Mouse (Mus musculus) stomach, embryonic 15.5 days (tissue): ENCODE results near the gene C130074G19Rik. TPM values are rescaled to one million over a fixed set of nuclear protein-coding genes. Genes with fewer than 3 reads are reported as not detected.

Experiments
- ATAC-seq: fragments of 200-750 bp; cut with Nextera tagmentation; 2 replicates; pipeline ENCODE4 v1.8.0; 2017; ENCODE audit warnings: low read depth, moderate number of reproducible peaks, moderate TSS enrichment; ENCODE audit not compliant: insufficient read depth, low FRiP score
- H3K27ac ChIP-seq: fragments of 300-500 bp; sonication (generic); 2 replicates; pipeline ENCODE4 v1.5.1; 2015; ENCODE audit warnings: mild to moderate bottlenecking, inconsistent platforms
- H3K27me3 ChIP-seq: fragments of 300-500 bp; sonication (generic); replicated peaks from 2 replicates; pipeline ENCODE4 v1.6.1; 2015; ENCODE audit warnings: inconsistent platforms
- H3K36me3 ChIP-seq: fragments of 300-500 bp; sonication (generic); 2 replicates; pipeline ENCODE4 v1.6.1; 2015; ENCODE audit warnings: inconsistent platforms
- H3K4me1 ChIP-seq: fragments of 300-500 bp; sonication (generic); 2 replicates; pipeline ENCODE4 v1.6.1; 2015; ENCODE audit warnings: inconsistent platforms
- H3K4me2 ChIP-seq: fragments of 300-500 bp; sonication (generic); 2 replicates; pipeline ENCODE4 v1.6.1; 2015; ENCODE audit warnings: mild to moderate bottlenecking, inconsistent platforms
- H3K4me3 ChIP-seq: fragments of 300-500 bp; sonication (generic); replicated peaks from 2 replicates; pipeline ENCODE4 v1.5.1; 2015; ENCODE audit warnings: inconsistent platforms
- H3K9ac ChIP-seq: fragments of 300-500 bp; sonication (generic); 2 replicates; pipeline ENCODE4 v1.6.1; 2015; ENCODE audit warnings: inconsistent platforms
- H3K9me3 ChIP-seq: fragments of 300-500 bp; sonication (generic); 2 replicates; pipeline ENCODE4 v1.6.1; 2016; ENCODE audit warnings: inconsistent platforms
- WGBS: fragments of 180-500 bp; shearing (Covaris S2); methylation state at CpG from one replicate; pipeline ENCODE4 v1.1.7; 2015; 5-methylcytosine and 5-hydroxymethylcytosine counted together
- polyA plus RNA-seq: library from polyadenylated mRNA; unstranded; fragments of >200 nt; fragmentation: Nextera tagmentation; extraction: Ambion mirVana; gene quantifications from 2 replicates; pipeline ENCODE4 v1.2.1, GENCODE M21; 2015

The C130074G19Rik gene
- polyA plus RNA-seq, 1 experiment from 2014 or later, result 2.5 TPM

DNA sequence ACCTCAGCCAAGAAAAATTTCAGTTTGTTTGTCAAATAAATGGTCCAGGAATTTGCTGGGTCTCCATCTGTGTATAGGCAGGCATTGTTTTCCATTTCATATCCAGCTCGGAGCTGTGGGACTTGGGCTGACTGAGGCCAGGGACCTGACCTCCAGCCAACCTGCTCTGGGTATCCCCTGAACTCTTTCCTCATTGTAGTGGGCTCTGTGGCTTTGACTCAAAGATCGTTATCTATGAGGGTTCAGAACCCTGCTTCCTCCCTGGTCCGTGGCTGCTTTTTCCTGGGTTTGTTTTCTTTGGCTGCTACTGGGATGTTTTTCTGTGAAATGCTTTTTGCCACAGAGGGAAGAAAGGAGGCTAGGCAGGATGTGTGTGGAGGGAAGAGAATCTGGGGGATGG lies 29.1 kb downstream of the C130074G19Rik start:
- H3K4me3 ChIP-seq, result no peak overlapping the region
- ATAC-seq, result no peak
- H3K9ac ChIP-seq, result no peak overlapping the region
- H3K9me3 ChIP-seq, result no peaks in the 10 kb centered on the region
- H3K27me3 ChIP-seq, result no peaks in the 10 kb centered on the region
- 42% methylated on average over 3 of the region's 3 CpGs for WGBS
- peaks cover 6% of the 10 kb centered on the region; the same call in 1 of the 2 replicates for H3K4me1 ChIP-seq
- H3K4me2 ChIP-seq, result peak overlapping the region; percentile 40; the same call in 1 of the 2 replicates
- no peaks in the 10 kb centered on the region for H3K36me3 ChIP-seq
- H3K27ac ChIP-seq, result peak overlapping the region; percentile 44; the same call in 1 of the 2 replicates

- peak overlapping the region; percentile 40 for H3K4me2 ChIP-seq
- peak; percentile 34; the same call in 1 of the 2 replicates for ATAC-seq
- WGBS, result 24% methylated on average over 5 of the region's 5 CpGs
- no peak overlapping the region for H3K9ac ChIP-seq
- H3K9me3 ChIP-seq, result no peaks in the 10 kb centered on the region
- no peaks in the 10 kb centered on the region for H3K36me3 ChIP-seq
- peak overlapping the region; percentile 12; the same call in 1 of the 2 replicates for H3K4me3 ChIP-seq
- peak overlapping the region; percentile 44 for H3K27ac ChIP-seq
- H3K27me3 ChIP-seq, result no peaks in the 10 kb centered on the region
- H3K4me1 ChIP-seq, result peaks cover 6% of the 10 kb centered on the region; the same call in 1 of the 2 replicates
Observed at GRCm38 (mm10) chr1:184853339-184853738, 29.7 kb downstream of the C130074G19Rik start.

DNA sequence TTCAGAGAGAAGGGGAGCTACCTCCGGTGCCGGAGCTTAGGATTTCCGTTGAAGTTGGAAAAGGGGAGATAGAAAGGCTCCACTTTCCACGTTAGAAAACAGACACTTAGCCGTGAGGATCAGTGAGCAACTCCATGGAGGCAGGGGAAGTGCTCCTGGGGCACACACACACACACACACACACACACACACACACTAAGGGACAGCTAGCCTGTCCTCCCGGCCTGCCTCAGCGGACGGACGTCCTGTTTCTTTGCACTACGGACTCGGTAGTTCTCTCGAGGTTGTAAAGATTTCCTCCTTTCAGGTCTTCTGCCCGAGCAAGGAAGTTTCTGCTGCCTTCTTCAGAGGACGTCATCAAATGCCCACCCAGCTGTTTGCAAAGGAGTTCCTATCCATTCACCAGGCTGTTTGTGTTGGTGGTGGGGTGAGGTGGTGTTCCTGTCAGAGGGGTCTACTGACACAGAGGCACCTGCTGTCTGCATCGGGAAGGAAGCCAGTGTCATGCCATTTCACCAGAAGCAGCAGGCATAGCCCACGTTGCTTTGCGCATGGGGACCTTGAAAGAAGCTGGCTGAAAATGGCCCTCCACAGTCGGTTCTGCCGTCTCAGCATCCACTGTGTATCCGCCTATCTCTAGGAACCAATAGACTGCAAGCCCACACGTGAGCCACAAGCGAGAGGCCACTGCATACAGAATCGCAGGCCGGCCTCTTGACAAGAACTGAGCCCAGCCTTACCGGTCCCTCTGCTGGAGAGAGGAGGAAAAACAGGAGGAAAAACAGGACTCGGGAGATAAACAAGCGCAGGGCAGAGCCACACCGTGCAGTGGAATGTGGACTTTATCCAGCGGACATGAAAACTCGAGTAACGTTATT lies 31.0 kb downstream of the C130074G19Rik start:
- Histone ChIP-seq H3K9ac (no peak overlapping the region), H3K27ac (peak overlapping the region; percentile 48), H3K4me1 (peaks cover 6% of the 10 kb centered on the region; the same call in 1 of the 2 replicates), H3K4me2 (peak overlapping the region; percentile 51), H3K4me3 (no peak overlapping the region), H3K9me3 (no peaks in the 10 kb centered on the region), H3K36me3 (no peaks in the 10 kb centered on the region), H3K27me3 (no peaks in the 10 kb centered on the region)
- WGBS, result 15% methylated on average over 31 of the region's 31 CpGs
- ATAC-seq, result peak; percentile 87

GRCm38 (mm10) chr1:184851166-184851565 lies 31.9 kb downstream of the C130074G19Rik start:
- H3K27ac ChIP-seq, result peak overlapping the region; percentile 41
- ATAC-seq, result no peak

DNA sequence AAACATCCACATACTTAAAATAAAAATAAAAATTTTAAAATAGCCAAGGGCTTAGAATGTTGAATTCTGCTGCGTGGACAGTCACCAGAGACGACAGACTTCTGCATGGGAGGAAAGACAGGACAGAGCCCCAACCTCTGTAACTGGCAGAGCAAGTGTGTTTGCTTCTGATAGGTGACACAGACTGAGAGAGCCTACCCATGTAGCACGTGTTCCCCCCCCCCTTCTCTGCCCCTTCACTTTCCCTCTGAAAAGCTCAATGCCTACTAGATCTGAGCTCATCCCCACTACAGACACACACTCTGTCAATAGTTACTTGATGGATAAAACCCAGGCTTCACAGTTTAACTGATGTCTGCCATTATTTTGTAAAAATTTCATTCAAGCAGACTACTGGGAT lies 36.0 kb downstream of the C130074G19Rik start:
- Histone ChIP-seq H3K27ac (no peak overlapping the region), H3K9me3 (no peaks in the 10 kb centered on the region), H3K4me1 (peaks cover 13% of the 10 kb centered on the region), H3K4me3 (peak overlapping the region; percentile 81; the same call in 1 of the 2 replicates), H3K4me2 (peak overlapping the region; percentile 95), H3K36me3 (no peaks in the 10 kb centered on the region), H3K9ac (no peak overlapping the region), H3K27me3 (no peaks in the 10 kb centered on the region)
- no peak for ATAC-seq
- WGBS, result 44% methylated on average over 3 of the region's 3 CpGs

More at GRCm38 (mm10) chr1:184851166-184851565, 31.9 kb downstream of the C130074G19Rik start:
- no peak overlapping the region for H3K9ac ChIP-seq
- no peak overlapping the region for H3K4me2 ChIP-seq
- no peaks in the 10 kb centered on the region for H3K27me3 ChIP-seq
- no peaks in the 10 kb centered on the region for H3K9me3 ChIP-seq
- no peaks in the 10 kb centered on the region for H3K36me3 ChIP-seq
- WGBS, result 43% methylated on average over 7 of the region's 7 CpGs
- H3K4me1 ChIP-seq, result peaks cover 6% of the 10 kb centered on the region; the same call in 1 of the 2 replicates
- H3K4me3 ChIP-seq, result no peak overlapping the region

DNA sequence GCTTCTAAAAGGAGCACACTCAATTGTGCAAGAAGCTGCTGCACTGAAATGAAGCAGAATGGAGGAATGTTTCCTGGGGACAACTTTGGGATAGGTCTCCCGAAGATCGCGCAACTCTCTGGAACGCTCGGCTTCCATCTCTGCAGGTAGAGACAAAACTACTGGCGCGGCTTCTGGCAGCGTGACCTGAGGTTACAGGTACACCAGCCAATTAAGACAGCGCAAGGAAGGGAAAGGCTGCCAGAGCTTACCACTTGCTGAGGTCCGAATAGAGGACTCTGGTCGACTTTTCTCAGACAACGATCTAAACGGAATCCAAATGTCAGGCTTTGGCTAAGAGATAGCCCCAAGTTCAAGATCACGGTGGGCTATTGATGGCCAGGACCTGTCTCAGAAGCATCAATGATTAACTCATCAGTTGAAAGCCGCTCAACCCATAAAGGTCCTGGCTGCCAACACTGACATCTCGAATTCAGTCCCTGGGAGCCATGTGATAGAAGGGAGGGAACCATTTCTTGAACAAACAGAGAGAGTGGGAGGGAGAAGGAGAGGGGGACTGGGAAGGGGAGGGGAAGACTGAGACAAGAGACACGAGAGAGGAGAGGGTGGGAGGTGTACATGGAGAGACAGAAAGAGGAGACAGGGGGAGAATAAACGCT lies 36.8 kb downstream of the C130074G19Rik start, which contains the start of gene Marc2:
Gene Marc2 (minus strand): TSS at position 360 of the 659 bp plus-strand sequence.
- H3K27ac ChIP-seq, result peak within 1 kb of the TSS; percentile 93
- H3K27me3 ChIP-seq, result no peaks in the 10 kb centered on the region
- peaks cover 10% of the 10 kb centered on the region for H3K4me1 ChIP-seq
- peak; percentile 1; the same call in 1 of the 2 replicates for ATAC-seq
- H3K9me3 ChIP-seq, result no peaks in the 10 kb centered on the region
- H3K36me3 ChIP-seq, result no peaks in the 10 kb centered on the region
- peak within 1 kb of the TSS; percentile 95 for H3K4me2 ChIP-seq
- peak within 1 kb of the TSS; percentile 81 for H3K4me3 ChIP-seq
- WGBS, result 3% methylated on average over 18 of the region's 18 CpGs
- peak within 1 kb of the TSS; percentile 87 for H3K9ac ChIP-seq

- Histone ChIP-seq H3K9me3 (no peaks in the 10 kb centered on the region), H3K27ac (peak overlapping the region; percentile 93), H3K4me1 (peaks cover 10% of the 10 kb centered on the region), H3K4me2 (peak overlapping the region; percentile 95), H3K36me3 (0 out of 2 replicates have a peak, but pooled peaks cover under 1% of the 10 kb centered on the region), H3K4me3 (peak overlapping the region; percentile 81), H3K9ac (peak overlapping the region; percentile 87), H3K27me3 (no peaks in the 10 kb centered on the region)
- under 1% methylated on average over 67 of the region's 67 CpGs for WGBS
- peak; percentile 99 for ATAC-seq
Observed at GRCm38 (mm10) chr1:184845111-184846071, 37.6 kb downstream of the C130074G19Rik start.

DNA sequence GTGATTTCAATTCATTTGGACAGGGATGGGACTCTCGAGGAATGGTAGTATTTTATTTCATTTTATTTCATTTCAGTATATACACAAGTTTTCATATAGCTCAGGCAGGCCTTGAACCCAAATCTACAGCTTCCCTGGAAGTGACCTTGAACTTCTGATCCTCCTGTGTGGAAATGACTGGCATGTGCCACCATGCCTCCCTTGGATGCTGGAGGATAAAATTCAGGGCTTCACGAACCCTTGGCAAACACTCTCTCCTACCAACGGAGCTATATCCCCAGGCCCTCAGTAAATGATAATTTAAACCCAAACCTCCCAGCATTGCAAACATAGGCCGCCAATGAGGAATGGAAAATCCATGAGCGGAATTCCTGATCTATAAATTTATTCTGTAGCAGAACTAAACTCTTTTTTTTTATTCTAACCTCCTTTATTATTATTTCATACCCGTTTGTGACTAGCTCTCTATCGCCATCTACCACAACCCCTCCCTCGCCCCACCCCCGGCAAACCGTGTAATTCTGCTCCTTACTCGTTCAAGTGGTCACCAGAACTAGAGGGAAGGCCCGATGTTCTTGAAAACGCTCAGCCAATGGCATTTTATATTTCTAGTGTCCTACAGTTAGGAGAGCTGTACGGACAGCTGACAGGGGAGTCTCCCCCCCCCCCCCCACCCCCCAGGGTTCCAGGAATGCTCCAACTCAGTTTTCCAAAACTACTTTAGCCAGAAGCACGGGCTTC lies 38.5 kb downstream of the C130074G19Rik start:
- Histone ChIP-seq H3K36me3 (0 out of 2 replicates have a peak, but pooled peaks cover 4% of the 10 kb centered on the region), H3K27ac (peak overlapping the region; percentile 93), H3K4me2 (peak overlapping the region; percentile 95), H3K4me3 (peak overlapping the region; percentile 81), H3K27me3 (no peaks in the 10 kb centered on the region), H3K4me1 (peaks cover 10% of the 10 kb centered on the region), H3K9me3 (no peaks in the 10 kb centered on the region), H3K9ac (peak overlapping the region; percentile 87; the same call in 1 of the 2 replicates)
- no peak for ATAC-seq
- WGBS, result 19% methylated on average over 15 of the region's 15 CpGs

DNA sequence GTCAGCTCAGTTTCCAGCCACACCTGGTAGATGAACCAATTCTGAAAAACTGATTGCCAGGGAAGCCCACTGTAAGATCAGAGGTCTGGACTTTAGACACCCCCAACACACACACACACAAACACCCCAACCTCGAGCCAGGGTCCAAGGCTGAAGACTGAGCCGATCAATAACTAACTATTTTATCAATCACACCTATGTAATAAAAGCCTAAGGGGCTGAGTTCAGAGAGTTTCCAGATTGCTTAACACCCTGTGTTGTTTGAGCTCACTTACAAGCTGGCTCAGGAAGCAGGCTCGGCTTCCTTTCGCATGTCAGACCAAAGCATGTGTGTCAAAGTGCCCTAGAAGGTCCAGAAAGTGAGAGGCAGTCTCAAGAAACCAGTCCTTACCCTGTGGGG lies 45.4 kb downstream of the C130074G19Rik start:
- no peak for ATAC-seq
- Histone ChIP-seq H3K27me3 (no peaks in the 10 kb centered on the region), H3K9me3 (no peaks in the 10 kb centered on the region), H3K9ac (no peak overlapping the region), H3K36me3 (0 out of 2 replicates have a peak, but pooled peaks cover 8% of the 10 kb centered on the region), H3K4me1 (no peaks in the 10 kb centered on the region), H3K4me3 (no peak overlapping the region), H3K4me2 (no peak overlapping the region), H3K27ac (no peak overlapping the region)
- WGBS, result 75% methylated on average over 4 of the region's 4 CpGs

DNA sequence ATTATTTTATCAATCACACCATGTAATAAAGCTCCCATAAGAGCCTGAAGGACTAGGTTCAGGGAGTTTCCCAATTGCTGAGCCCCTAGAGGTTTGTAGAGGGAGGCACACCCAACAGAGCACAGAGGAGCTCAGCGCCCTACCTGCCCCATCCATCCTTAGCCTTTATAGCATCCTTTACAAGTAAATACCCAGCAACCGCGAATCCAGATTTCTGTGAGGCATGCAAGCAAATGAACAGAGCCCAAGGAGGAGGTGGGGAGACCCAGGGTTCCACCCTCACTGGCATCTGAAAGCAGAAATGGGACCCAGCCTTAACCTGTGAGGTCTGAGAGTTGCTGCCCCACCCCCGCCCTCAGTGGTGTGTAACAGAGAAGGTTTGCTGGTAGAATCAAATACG lies 46.7 kb downstream of the C130074G19Rik start:
- 74% methylated on average over 5 of the region's 5 CpGs for WGBS
- no peak overlapping the region for H3K27ac ChIP-seq
- H3K4me2 ChIP-seq, result no peak overlapping the region
- peaks cover 20% of the 10 kb centered on the region; the same call in 1 of the 2 replicates for H3K36me3 ChIP-seq
- no peaks in the 10 kb centered on the region for H3K4me1 ChIP-seq
- H3K27me3 ChIP-seq, result no peaks in the 10 kb centered on the region
- H3K9ac ChIP-seq, result no peak overlapping the region
- H3K4me3 ChIP-seq, result no peak overlapping the region
- H3K9me3 ChIP-seq, result no peaks in the 10 kb centered on the region
- no peak for ATAC-seq
